Mouse (Mus musculus): ENCODE results near the gene Rabggta.

GRCm38 (mm10) chr14:55724411-55724871 lies 2.4 kb upstream of the Rabggta start:
- TF ChIP-seq CTCF (IDR thresholded peaks at IDR 0.05; ENCODE audit: borderline replicate concordance, insufficient read depth, low read length) (no peak), POLR2A (IDR thresholded peaks at IDR 0.05; ENCODE audit: low read depth, low read length) (no peak)
